Mouse (Mus musculus): ENCODE data around the gene Bcap31.

GRCm38 (mm10) chrX:73717667-73718066 is 1.7 kb upstream of the Bcap31 start:
- TF ChIP-seq CTCF (conservative IDR thresholded peaks at IDR 0.05 in 1 of 2, IDR thresholded peaks at IDR 0.05 in 1 of 2; ENCODE audit: low read depth in 2 of 2, low read length in 2 of 2): no peak
- TF ChIP-seq PAX5 (IDR thresholded peaks at IDR 0.05; ENCODE audit: low read length): no peak
- no peak for TF ChIP-seq JUND (conservative IDR thresholded peaks at IDR 0.05; ENCODE audit: low read depth, low read length)
- no peak for TF ChIP-seq ZC3H11A (IDR thresholded peaks at IDR 0.05; ENCODE audit: low read depth, low read length)
- TF ChIP-seq ZNF384 (IDR thresholded peaks at IDR 0.05; ENCODE audit: low read depth, low read length): no peak
- no peak for TF ChIP-seq HCFC1 (IDR thresholded peaks at IDR 0.05; ENCODE audit: low read depth, low read length)
- no peak for TF ChIP-seq SMC3 (IDR thresholded peaks at IDR 0.05; ENCODE audit: low read depth, low read length)
- TF ChIP-seq TBP (conservative IDR thresholded peaks at IDR 0.05; ENCODE audit: low read depth, low read length): no peak
- no peak for TF ChIP-seq POLR2A (IDR thresholded peaks at IDR 0.05; ENCODE audit: low read depth, low read length)
- no peak for TF ChIP-seq UBTF (IDR thresholded peaks at IDR 0.05; ENCODE audit: low read depth, low read length)
